ENCODE assay signal across 9 mouse cellular contexts in genomic region chr3:89147101-89147978, GRCm38 (mm10). TPM values are rescaled to one million over a fixed set of nuclear protein-coding genes. Genes with fewer than 3 reads are reported as not detected.
DNase-seq lines count a peak whose midpoint lies in the region; ATAC-seq and TF ChIP-seq lines count a peak whose summit lies in the region.
"Had no signal": no experiment of that assay in that cellular context is flagged by ENCODE, and none has a peak within 500 bp of the region (broad histone marks: within the 10 kb centered on the region; RNA-seq: fewer than 3 reads in every experiment).

No protein-coding gene starts in this region.

- WGBS in intestine, postnatal 0 days, result 19% methylated on average over 26 of the region's 26 CpGs
- WGBS in liver, embryonic 16.5 days (ENCODE audit: insufficient replicate concordance), result 19% methylated on average over 26 of the region's 26 CpGs
- 29% methylated on average over 23 of the region's 26 CpGs for WGBS in stomach, postnatal 0 days

- peak overlapping the region; percentile 22 for H3K4me3 ChIP-seq in intestine, postnatal 0 days (ENCODE audit: low read depth, low read length)
- H3K4me3 ChIP-seq in liver, embryonic 16.5 days (ENCODE audit: low read depth, low read length), result peak overlapping the region; percentile 48
- H3K4me3 ChIP-seq in stomach, postnatal 0 days (ENCODE audit: low read depth, low read length), result peak overlapping the region; percentile 24; the same call in 1 of the 2 replicates

- peaks cover 34% of the 10 kb centered on the region for H3K36me3 ChIP-seq in intestine, postnatal 0 days (ENCODE audit: control insufficient read depth, insufficient read depth)
- peaks cover 29% of the 10 kb centered on the region for H3K36me3 ChIP-seq in liver, embryonic 16.5 days (ENCODE audit: control insufficient read depth, insufficient read depth)
- H3K36me3 ChIP-seq in stomach, postnatal 0 days (ENCODE audit: control insufficient read depth, insufficient read depth, low read length), result no peaks in the 10 kb centered on the region

- no peak overlapping the region for H3K9ac ChIP-seq in intestine, postnatal 0 days (ENCODE audit: low read depth, low read length)
- H3K9ac ChIP-seq in liver, embryonic 16.5 days (ENCODE audit: low read depth, low read length), result peak overlapping the region; percentile 49
- peak overlapping the region; percentile 43; the same call in 1 of the 2 replicates for H3K9ac ChIP-seq in stomach, postnatal 0 days (ENCODE audit: low read length)

- no peaks in the 10 kb centered on the region for H3K27me3 ChIP-seq in intestine, postnatal 0 days (replicated peaks; ENCODE audit: control insufficient read depth, insufficient read depth, low read length)
- H3K27me3 ChIP-seq in liver, embryonic 16.5 days (ENCODE audit: control insufficient read depth, insufficient read depth, low read depth, low read length), result peaks cover 5% of the 10 kb centered on the region
- H3K27me3 ChIP-seq in stomach, postnatal 0 days (ENCODE audit: control insufficient read depth, insufficient read depth, low read length), result no peaks in the 10 kb centered on the region

- H3K4me1 ChIP-seq in intestine, postnatal 0 days (replicated peaks; ENCODE audit: control insufficient read depth, insufficient read depth, low read length), result no peaks in the 10 kb centered on the region
- peaks cover 35% of the 10 kb centered on the region for H3K4me1 ChIP-seq in liver, embryonic 16.5 days (ENCODE audit: control insufficient read depth, low read depth, low read length)
- no peaks in the 10 kb centered on the region for H3K4me1 ChIP-seq in stomach, postnatal 0 days (replicated peaks; ENCODE audit: control insufficient read depth, insufficient read depth)

- peak; percentile 44 for DNase-seq in adrenal gland, adult 2 months
- DNase-seq in adrenal gland, postnatal 25 days, result no peak
- DNase-seq in c-Kit-positive CD71-positive TER-119-positive erythroid progenitor cells, embryonic 14.5 days (ENCODE audit: low spot score), result peak; percentile 73
- peak; percentile 82 for DNase-seq in stomach, postnatal 0 days (ENCODE audit: low spot score)
- no peak for DNase-seq in left cerebral cortex, adult 9 months (ENCODE audit: low spot score in 2 of 2)

- no peaks in the 10 kb centered on the region for H3K9me3 ChIP-seq in intestine, postnatal 0 days (ENCODE audit: control insufficient read depth)
- no peaks in the 10 kb centered on the region for H3K9me3 ChIP-seq in liver, embryonic 16.5 days (replicated peaks; ENCODE audit: control insufficient read depth, low read length)
- no peaks in the 10 kb centered on the region for H3K9me3 ChIP-seq in stomach, postnatal 0 days (ENCODE audit: control insufficient read depth, low read length)

- no peak overlapping the region for H3K27ac ChIP-seq in intestine, postnatal 0 days (ENCODE audit: low read depth, low read length)
- peak overlapping the region; percentile 67 for H3K27ac ChIP-seq in liver, embryonic 16.5 days (ENCODE audit: low read length)
- no peak overlapping the region for H3K27ac ChIP-seq in stomach, postnatal 0 days (replicated peaks)

- no peak for TF ChIP-seq EP300 in stomach, postnatal 0 days (optimal IDR thresholded peaks at IDR 0.05)

- peak; percentile 39 for TF ChIP-seq CTCF in intestine, postnatal 0 days (IDR thresholded peaks at IDR 0.05; ENCODE audit: low read depth)
- TF ChIP-seq CTCF in stomach, postnatal 0 days (IDR thresholded peaks at IDR 0.05; ENCODE audit: low read depth), result no peak

- peak overlapping the region; percentile 63 for H3K4me2 ChIP-seq in intestine, postnatal 0 days (replicated peaks; ENCODE audit: low read depth)
- peak overlapping the region; percentile 73 for H3K4me2 ChIP-seq in liver, embryonic 16.5 days (ENCODE audit: low read depth, low read length)
- H3K4me2 ChIP-seq in stomach, postnatal 0 days (replicated peaks; ENCODE audit: low read depth), result peak overlapping the region; percentile 48

- ATAC-seq in intestine, postnatal 0 days, result peak; percentile 83
- peak; percentile 92 for ATAC-seq in liver, embryonic 16.5 days (ENCODE audit: low read depth)
- peak; percentile 88 for ATAC-seq in stomach, postnatal 0 days (ENCODE audit: low FRiP score, low TSS enrichment)
- ATAC-seq in activated CD4-positive, CD25-positive, alpha-beta regulatory T cell, adult 4 months, result no peak

RNA-seq across cellular contexts. Expression of gene Pklr, which starts 11.4 kb away (rescaled TPM):
- under 1 TPM in 1 of 2 experiments, not detected in 1; 0.81 TPM for total RNA-seq in adrenal gland, adult 2 months (2021)
- polyA plus RNA-seq in adrenal gland, adult 2 months (2012; rRNA removed), result 0.55 TPM in 1 of 2 replicates, not detected in the other
- total RNA-seq in adrenal gland, postnatal 25 days (2021), result 1.6 TPM in 1 of 2 replicates, not detected in the other
- polyA plus RNA-seq in intestine, postnatal 0 days (2015; fragmentation: Nextera tagmentation; extraction: Ambion mirVana), result 91.8 and 103 TPM in 2 replicates
- polyA plus RNA-seq in liver, embryonic 16.5 days (2015; fragmentation: Nextera tagmentation; extraction: Ambion mirVana), result 102 and 104 TPM in 2 replicates
- polyA plus RNA-seq in stomach, postnatal 0 days (2015; fragmentation: Nextera tagmentation; extraction: Ambion mirVana), result 6.6 and 6.8 TPM in 2 replicates
- not detected for polyA plus RNA-seq in activated CD4-positive, CD25-positive, alpha-beta regulatory T cell, adult 4 months (2017; shearing (Covaris generic))
- polyA plus RNA-seq: testis, adult 2 months had no signal

RNA-seq across cellular contexts. Expression of gene Hcn3, which starts 12.7 kb away (rescaled TPM):
- total RNA-seq in adrenal gland, adult 2 months (2021), result 1 to 10 TPM; 2.4 to 6.6 TPM
- 20.9 and 34.5 TPM in 2 replicates for polyA plus RNA-seq in adrenal gland, adult 2 months (2012; rRNA removed)
- total RNA-seq in adrenal gland, postnatal 25 days (2021), result 9.3 and 17.7 TPM in 2 replicates
- polyA plus RNA-seq in intestine, postnatal 0 days (2015; fragmentation: Nextera tagmentation; extraction: Ambion mirVana), result 1.1 TPM in 2 replicates
- polyA plus RNA-seq in liver, embryonic 16.5 days (2015; fragmentation: Nextera tagmentation; extraction: Ambion mirVana), result 0.29 and 0.32 TPM in 2 replicates
- 0.45 and 0.71 TPM in 2 replicates for polyA plus RNA-seq in stomach, postnatal 0 days (2015; fragmentation: Nextera tagmentation; extraction: Ambion mirVana)
- under 1 TPM; 0.50 to 0.69 TPM for polyA plus RNA-seq in activated CD4-positive, CD25-positive, alpha-beta regulatory T cell, adult 4 months (2017; shearing (Covaris generic))

RNA-seq across cellular contexts. Expression of gene Clk2, which starts 17.3 kb away (rescaled TPM):
- total RNA-seq in adrenal gland, adult 2 months (2021), result 10 to 100 TPM; 39.3 to 73.3 TPM
- 52.2 and 63.4 TPM in 2 replicates for polyA plus RNA-seq in adrenal gland, adult 2 months (2012; rRNA removed)
- 98.4 and 103 TPM in 2 replicates for total RNA-seq in adrenal gland, postnatal 25 days (2021)
- 8.5 and 8.6 TPM in 2 replicates for polyA plus RNA-seq in intestine, postnatal 0 days (2015; fragmentation: Nextera tagmentation; extraction: Ambion mirVana)
- 6.4 and 8.4 TPM in 2 replicates for polyA plus RNA-seq in liver, embryonic 16.5 days (2015; fragmentation: Nextera tagmentation; extraction: Ambion mirVana)
- 10.2 and 11.3 TPM in 2 replicates for polyA plus RNA-seq in stomach, postnatal 0 days (2015; fragmentation: Nextera tagmentation; extraction: Ambion mirVana)
- 10 to 100 TPM; 12.4 to 18.5 TPM for polyA plus RNA-seq in activated CD4-positive, CD25-positive, alpha-beta regulatory T cell, adult 4 months (2017; shearing (Covaris generic))

RNA-seq across cellular contexts. Expression of gene Scamp3, which starts 29.9 kb away (rescaled TPM):
- total RNA-seq in adrenal gland, adult 2 months (2021), result 100 to 1,000 TPM in 1 of 2 experiments, 10 to 100 TPM in 1; 87.1 to 104 TPM
- 234 and 299 TPM in 2 replicates for polyA plus RNA-seq in adrenal gland, adult 2 months (2012; rRNA removed)
- 98.4 and 112 TPM in 2 replicates for total RNA-seq in adrenal gland, postnatal 25 days (2021)
- polyA plus RNA-seq in intestine, postnatal 0 days (2015; fragmentation: Nextera tagmentation; extraction: Ambion mirVana), result 80.5 and 86.3 TPM in 2 replicates
- polyA plus RNA-seq in liver, embryonic 16.5 days (2015; fragmentation: Nextera tagmentation; extraction: Ambion mirVana), result 47.5 and 49.0 TPM in 2 replicates
- polyA plus RNA-seq in stomach, postnatal 0 days (2015; fragmentation: Nextera tagmentation; extraction: Ambion mirVana), result 65.4 and 66.3 TPM in 2 replicates
- 100 to 1,000 TPM; 160 to 182 TPM for polyA plus RNA-seq in activated CD4-positive, CD25-positive, alpha-beta regulatory T cell, adult 4 months (2017; shearing (Covaris generic))

RNA-seq across cellular contexts. Expression of gene Fam189b, which starts 35.6 kb away (rescaled TPM):
- 10 to 100 TPM; 15.2 to 16.3 TPM for total RNA-seq in adrenal gland, adult 2 months (2021)
- polyA plus RNA-seq in adrenal gland, adult 2 months (2012; rRNA removed), result 80.2 and 84.4 TPM in 2 replicates
- total RNA-seq in adrenal gland, postnatal 25 days (2021), result 17.1 and 23.7 TPM in 2 replicates
- 4.9 and 5.9 TPM in 2 replicates for polyA plus RNA-seq in intestine, postnatal 0 days (2015; fragmentation: Nextera tagmentation; extraction: Ambion mirVana)
- polyA plus RNA-seq in liver, embryonic 16.5 days (2015; fragmentation: Nextera tagmentation; extraction: Ambion mirVana), result 2.0 and 2.4 TPM in 2 replicates
- polyA plus RNA-seq in stomach, postnatal 0 days (2015; fragmentation: Nextera tagmentation; extraction: Ambion mirVana), result 7.5 and 9.1 TPM in 2 replicates
- polyA plus RNA-seq in activated CD4-positive, CD25-positive, alpha-beta regulatory T cell, adult 4 months (2017; shearing (Covaris generic)), result 100 to 1,000 TPM; 158 to 168 TPM

Comparison
In these comparisons a context has a peak if more than half of its experiments do, and no peak if none do; other contexts are left out.
1. DNase-seq: peak in adrenal gland, adult 2 months (single experiment), c-Kit-positive CD71-positive TER-119-positive erythroid progenitor cells, embryonic 14.5 days (single experiment) and stomach, postnatal 0 days (single experiment); none in adrenal gland, postnatal 25 days (single experiment) and left cerebral cortex, adult 9 months (0 of 2).
2. RNA of gene Pklr, which starts 11.4 kb away (polyA plus RNA-seq): 102 to 104 TPM in liver, embryonic 16.5 days and 91.8 to 103 TPM in intestine, postnatal 0 days; 6.6 to 6.8 TPM in stomach, postnatal 0 days, 0.55 TPM in adrenal gland, adult 2 months and not detected in activated CD4-positive, CD25-positive, alpha-beta regulatory T cell, adult 4 months; every median in the first group is over 10 times any median in the second.
3. RNA of gene Hcn3, which starts 12.7 kb away (polyA plus RNA-seq): 20.9 to 34.5 TPM in adrenal gland, adult 2 months; 1.1 TPM in intestine, postnatal 0 days, 0.50 to 0.69 TPM in activated CD4-positive, CD25-positive, alpha-beta regulatory T cell, adult 4 months, 0.45 to 0.71 TPM in stomach, postnatal 0 days and 0.29 to 0.32 TPM in liver, embryonic 16.5 days; every median in the first group is over 10 times any median in the second.
4. Peak in every context shown above with its lines, with median percentiles within 50 percentile points of each other: H3K4me2 ChIP-seq and H3K4me3 ChIP-seq.